Mouse (Mus musculus): ENCODE data around the gene Zcchc4.

- TF ChIP-seq POLR2A (IDR thresholded peaks at IDR 0.05; ENCODE audit: insufficient read length, low read depth) (no peak), CEBPB (IDR thresholded peaks at IDR 0.05; ENCODE audit: insufficient read depth, poor library complexity, severe bottlenecking) (no peak), POLR2AphosphoS2 (IDR thresholded peaks at IDR 0.05; ENCODE audit: insufficient read length, low read depth) (no peak), MYOD1 (IDR thresholded peaks at IDR 0.05; ENCODE audit: control insufficient read depth in 1 of 3, insufficient read length in 2 of 3, low read depth in 2 of 3) (no peak), USF1 (IDR thresholded peaks at IDR 0.05; ENCODE audit: low read depth) (no peak)
These were observed 37.2 kb downstream of the Zcchc4 start for GRCm38 (mm10) chr5:52812456-52812855.
